Mouse (Mus musculus) neural tube, embryonic 15.5 days (tissue): ENCODE results near the gene Rcn1. TPM values are rescaled to one million over a fixed set of nuclear protein-coding genes. Genes with fewer than 3 reads are reported as not detected.
A peak's percentile ranks its signal among the peaks of the same experiment; 100 is the strongest.

Source experiments
- ATAC-seq: fragments of 200-750 bp; cut with Nextera tagmentation; 2 replicates; pipeline ENCODE4 v1.8.0; 2017; ENCODE audit warnings: mild to moderate bottlenecking, moderate TSS enrichment, moderate library complexity; ENCODE audit not compliant: low FRiP score
- H3K27ac ChIP-seq: fragments of 300-500 bp; sonication (generic); replicated peaks from 2 replicates; pipeline ENCODE4 v1.5.1; 2015; ENCODE audit warnings: mild to moderate bottlenecking, inconsistent platforms
- H3K27me3 ChIP-seq: fragments of 300-500 bp; sonication (generic); replicated peaks from 2 replicates; pipeline ENCODE4 v1.6.1; 2015; ENCODE audit warnings: inconsistent platforms
- H3K36me3 ChIP-seq: fragments of 300-500 bp; sonication (generic); 2 replicates; pipeline ENCODE4 v1.6.1; 2015; ENCODE audit warnings: inconsistent platforms
- H3K4me1 ChIP-seq: fragments of 300-500 bp; sonication (generic); 2 replicates; pipeline ENCODE4 v1.6.1; 2015; ENCODE audit warnings: inconsistent platforms
- H3K4me2 ChIP-seq: fragments of 300-500 bp; sonication (generic); 2 replicates; pipeline ENCODE4 v1.6.1; 2015; ENCODE audit warnings: inconsistent platforms, mild to moderate bottlenecking, moderate library complexity
- H3K4me3 ChIP-seq: fragments of 300-500 bp; sonication (generic); replicated peaks from 2 replicates; pipeline ENCODE4 v1.5.1; 2015; ENCODE audit warnings: mild to moderate bottlenecking, inconsistent platforms
- H3K9ac ChIP-seq: fragments of 300-500 bp; sonication (generic); replicated peaks from 2 replicates; pipeline ENCODE4 v1.6.1; 2015; ENCODE audit warnings: mild to moderate bottlenecking, inconsistent platforms
- H3K9me3 ChIP-seq: fragments of 300-500 bp; sonication (generic); replicated peaks from 2 replicates; pipeline ENCODE4 v1.6.1; 2016; ENCODE audit warnings: inconsistent platforms
- WGBS: fragments of 180-500 bp; shearing (Covaris S2); methylation state at CpG from one replicate; pipeline ENCODE4 v1.1.7; 2015; ENCODE audit warnings: mixed read lengths; 5-methylcytosine and 5-hydroxymethylcytosine counted together
- polyA plus RNA-seq: library from polyadenylated mRNA; unstranded; fragments of >200 nt; fragmentation: Nextera tagmentation; extraction: Ambion mirVana; gene quantifications from 2 replicates; pipeline ENCODE4 v1.2.1, GENCODE M21; 2015

The Rcn1 gene
- polyA plus RNA-seq, 1 experiment from 2014 or later = 73.5 TPM

DNA sequence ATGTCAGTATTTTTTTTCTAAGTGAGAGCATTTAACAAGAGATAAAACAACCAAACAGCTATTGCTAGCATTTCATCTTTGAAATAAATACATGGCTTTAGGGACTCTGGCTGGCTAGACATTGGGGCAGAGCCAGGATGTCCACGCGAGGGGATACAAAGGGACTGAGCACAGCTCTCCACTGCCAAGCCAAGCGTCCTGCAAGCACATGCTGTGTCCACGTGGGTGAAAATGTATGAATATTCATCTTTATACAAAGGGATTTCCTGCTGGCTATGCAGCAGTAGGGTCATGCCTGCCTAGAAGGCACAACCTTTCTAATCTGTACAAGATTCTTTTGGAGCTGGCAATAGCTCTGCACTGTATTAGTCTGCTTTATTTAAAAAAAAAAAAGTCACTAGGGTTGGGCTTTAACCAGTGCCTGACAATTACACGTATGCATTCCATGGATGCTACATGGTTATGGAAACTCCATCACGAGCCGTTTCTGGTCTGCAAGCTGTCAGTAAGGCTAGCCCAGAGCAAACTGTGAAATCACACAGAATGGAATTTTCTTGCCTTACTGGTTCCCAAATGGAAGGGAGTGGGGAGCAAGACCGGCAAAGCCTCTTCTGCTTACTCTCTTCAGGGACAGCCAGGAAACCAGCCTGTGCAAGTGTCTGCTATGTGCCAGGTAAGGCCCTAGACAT lies 17.7 kb upstream of the Rcn1 start:
- H3K36me3 ChIP-seq = no peaks in the 10 kb centered on the region
- 0 out of 2 replicates have a peak, but pooled peaks have one; percentile 42 for ATAC-seq
- 34% methylated on average over 8 of the region's 8 CpGs for whole genome bisulfite sequencing
- H3K4me2 ChIP-seq = no peak overlapping the region
- H3K9ac ChIP-seq = no peak overlapping the region
- H3K27me3 ChIP-seq = no peaks in the 10 kb centered on the region
- no peak overlapping the region for H3K4me3 ChIP-seq
- H3K4me1 ChIP-seq = peaks cover 14% of the 10 kb centered on the region
- no peaks in the 10 kb centered on the region for H3K9me3 ChIP-seq
- H3K27ac ChIP-seq = no peak overlapping the region

DNA sequence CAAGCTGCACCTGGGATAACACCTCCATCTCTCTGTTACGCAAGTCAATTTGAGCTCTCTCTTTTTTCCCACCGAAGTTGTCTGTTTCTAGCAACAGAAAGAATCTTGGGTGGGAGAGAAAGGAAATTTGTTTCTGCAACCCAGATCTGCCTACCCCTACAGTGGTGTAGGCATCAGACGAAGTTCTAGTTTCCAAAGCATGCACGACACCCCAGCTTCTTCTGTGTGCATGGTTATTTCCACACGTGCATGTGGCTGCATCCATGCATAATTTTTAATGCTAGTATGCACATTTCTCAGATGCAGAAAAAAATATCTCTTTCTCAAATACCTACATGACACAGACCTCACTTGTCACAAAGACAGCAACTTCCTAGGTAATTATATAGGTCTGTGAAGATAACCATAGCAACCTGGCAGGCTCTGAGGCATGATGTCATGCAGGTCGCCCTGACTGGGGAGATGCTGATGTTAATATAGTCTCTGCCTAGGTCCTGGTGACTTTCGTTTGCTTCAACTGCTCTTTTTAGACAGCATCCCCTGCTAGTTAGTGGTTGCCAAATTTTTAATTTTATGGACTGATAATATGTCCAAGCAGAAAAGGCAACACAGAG lies 17.0 kb upstream of the Rcn1 start:
- no peaks in the 10 kb centered on the region for H3K27me3 ChIP-seq
- H3K27ac ChIP-seq = no peak overlapping the region
- H3K36me3 ChIP-seq = no peaks in the 10 kb centered on the region
- no peak overlapping the region for H3K4me2 ChIP-seq
- peak; percentile 55; the same call in 1 of the 2 replicates for ATAC-seq
- WGBS = 67% methylated on average over 7 of the region's 7 CpGs
- H3K9ac ChIP-seq = no peak overlapping the region
- no peak overlapping the region for H3K4me3 ChIP-seq
- no peaks in the 10 kb centered on the region for H3K9me3 ChIP-seq
- peaks cover 14% of the 10 kb centered on the region for H3K4me1 ChIP-seq

DNA sequence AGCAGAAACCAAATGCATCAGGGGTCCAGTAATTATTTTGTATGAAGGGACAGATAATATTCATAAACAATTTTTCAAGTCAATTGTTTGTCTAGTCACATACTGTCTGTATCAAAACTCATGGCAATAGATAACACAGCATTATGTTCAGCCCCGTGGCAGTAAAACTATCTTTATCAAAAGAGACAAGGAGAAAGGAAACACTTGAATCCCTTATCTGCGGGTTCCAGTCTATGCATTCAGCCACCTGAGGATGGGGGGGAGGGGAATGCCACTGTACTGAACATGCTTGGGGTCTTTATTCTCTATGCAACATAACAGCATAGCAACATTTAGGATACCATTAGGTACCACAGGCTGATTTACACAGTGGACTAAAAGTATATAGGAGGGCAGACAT lies 15.2 kb upstream of the Rcn1 start:
- 75% methylated on average over 2 of the region's 2 CpGs for WGBS
- no peak for ATAC-seq

DNA sequence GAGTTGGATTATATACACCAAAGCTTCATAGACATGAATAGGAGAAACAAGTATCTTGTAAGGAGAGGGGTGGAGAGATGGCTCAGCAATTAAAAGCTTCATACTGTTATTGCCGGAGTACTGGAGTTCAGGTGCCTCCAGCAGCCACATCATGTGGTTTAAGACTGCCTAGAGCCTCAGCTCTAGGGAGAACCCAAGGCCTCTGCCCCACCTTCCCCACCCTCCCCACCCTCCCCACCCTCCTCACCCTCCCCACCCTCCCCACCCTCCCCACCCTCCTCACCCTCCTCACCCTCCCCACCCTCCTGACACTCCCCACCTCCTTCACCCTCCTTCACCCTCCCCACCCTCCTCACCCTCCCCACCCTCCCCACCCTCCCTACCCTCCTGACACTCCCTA lies 10.1 kb upstream of the Rcn1 start:
- Histone ChIP-seq H3K4me2 (no peak overlapping the region), H3K4me1 (no peaks in the 10 kb centered on the region), H3K9ac (no peak overlapping the region), H3K27me3 (no peaks in the 10 kb centered on the region), H3K4me3 (no peak overlapping the region), H3K9me3 (no peaks in the 10 kb centered on the region), H3K27ac (no peak overlapping the region), H3K36me3 (no peaks in the 10 kb centered on the region)
- WGBS = 88% methylated on average over 1 of the region's 1 CpGs
- ATAC-seq = no peak

More for the DNA sequence above, 15.2 kb upstream of the Rcn1 start:
- Histone ChIP-seq H3K4me1 (peaks cover 14% of the 10 kb centered on the region), H3K36me3 (no peaks in the 10 kb centered on the region), H3K27me3 (no peaks in the 10 kb centered on the region), H3K9me3 (no peaks in the 10 kb centered on the region), H3K4me2 (no peak overlapping the region), H3K4me3 (no peak overlapping the region), H3K9ac (no peak overlapping the region), H3K27ac (no peak overlapping the region)

DNA sequence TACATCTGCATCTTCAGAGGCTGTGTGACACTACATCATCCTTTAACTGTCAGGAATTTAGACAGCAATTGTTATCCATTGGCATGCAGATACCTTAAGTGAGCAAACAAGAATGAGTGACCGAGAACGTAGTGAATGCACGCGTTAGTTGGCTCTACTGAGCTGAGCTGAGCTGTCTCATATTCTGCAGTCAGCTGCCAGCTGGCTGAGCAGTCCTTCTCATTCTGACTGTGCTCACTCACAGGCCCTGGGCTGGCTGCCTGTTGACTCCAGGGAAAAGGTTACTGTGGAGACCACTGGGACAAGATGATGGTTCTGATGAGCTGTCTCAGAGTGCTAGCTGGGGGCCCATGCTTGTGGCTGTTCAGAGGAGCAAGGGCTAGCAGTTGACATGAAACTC lies 9.4 kb upstream of the Rcn1 start:
- no peak overlapping the region for H3K4me2 ChIP-seq
- H3K4me3 ChIP-seq = no peak overlapping the region
- no peak overlapping the region for H3K9ac ChIP-seq
- no peaks in the 10 kb centered on the region for H3K9me3 ChIP-seq
- no peaks in the 10 kb centered on the region for H3K27me3 ChIP-seq
- H3K4me1 ChIP-seq = no peaks in the 10 kb centered on the region
- no peaks in the 10 kb centered on the region for H3K36me3 ChIP-seq
- ATAC-seq = no peak
- WGBS = 71% methylated on average over 4 of the region's 4 CpGs
- H3K27ac ChIP-seq = no peak overlapping the region

DNA sequence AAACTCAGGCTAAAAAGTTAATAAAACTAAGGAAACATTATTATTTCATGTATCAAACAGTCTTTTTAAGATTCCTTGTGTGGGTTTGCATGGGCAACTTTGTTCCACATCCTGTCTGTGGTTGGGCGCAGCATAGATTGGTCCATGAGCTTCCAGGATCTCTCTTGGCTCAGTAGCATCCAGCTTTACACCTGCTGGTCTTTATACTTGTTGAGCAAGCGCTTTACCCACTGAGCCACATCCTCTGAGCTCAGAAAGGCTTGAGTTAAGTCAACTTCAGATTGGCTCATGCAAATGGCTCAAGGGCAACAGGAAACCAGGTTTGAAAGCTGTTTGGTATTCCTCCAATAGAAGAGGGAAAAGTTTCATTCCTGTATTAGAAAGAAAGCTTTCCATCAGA lies 3.1 kb upstream of the Rcn1 start:
- Histone ChIP-seq H3K36me3 (no peaks in the 10 kb centered on the region), H3K27me3 (0 out of 2 replicates have a peak, but pooled peaks cover 4% of the 10 kb centered on the region), H3K9me3 (no peaks in the 10 kb centered on the region), H3K9ac (no peak overlapping the region), H3K4me3 (no peak overlapping the region), H3K27ac (no peak overlapping the region), H3K4me1 (peaks cover 22% of the 10 kb centered on the region), H3K4me2 (no peak overlapping the region)
- ATAC-seq = no peak
- WGBS = 92% methylated on average over 2 of the region's 2 CpGs

DNA sequence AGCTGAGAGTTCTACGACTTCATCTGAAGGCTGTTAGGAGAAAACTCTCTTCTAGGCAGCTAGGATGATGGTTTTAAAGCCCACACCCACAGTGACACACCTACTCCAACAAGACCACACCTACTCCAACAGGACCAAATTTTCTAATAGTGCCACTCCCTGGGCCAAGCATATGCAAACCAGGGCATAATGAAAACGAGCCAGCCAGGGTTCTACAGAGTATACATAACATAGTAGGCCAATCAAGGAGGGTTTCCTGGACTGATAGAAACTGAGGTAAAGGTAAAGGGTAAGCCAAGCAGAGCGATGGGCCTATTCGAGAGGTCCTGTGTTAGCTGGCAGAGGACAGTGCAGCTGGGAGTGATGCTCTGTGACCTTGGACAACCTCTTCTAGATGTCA lies 1.4 kb upstream of the Rcn1 start:
- WGBS = 94% methylated on average over 4 of the region's 4 CpGs
- no peak overlapping the region for H3K4me2 ChIP-seq
- no peak overlapping the region for H3K4me3 ChIP-seq
- no peak overlapping the region for H3K9ac ChIP-seq
- 0 out of 2 replicates have a peak, but pooled peaks cover 4% of the 10 kb centered on the region for H3K27me3 ChIP-seq
- no peak overlapping the region for H3K27ac ChIP-seq
- ATAC-seq = no peak
- no peaks in the 10 kb centered on the region for H3K36me3 ChIP-seq
- H3K4me1 ChIP-seq = peaks cover 22% of the 10 kb centered on the region
- no peaks in the 10 kb centered on the region for H3K9me3 ChIP-seq

DNA sequence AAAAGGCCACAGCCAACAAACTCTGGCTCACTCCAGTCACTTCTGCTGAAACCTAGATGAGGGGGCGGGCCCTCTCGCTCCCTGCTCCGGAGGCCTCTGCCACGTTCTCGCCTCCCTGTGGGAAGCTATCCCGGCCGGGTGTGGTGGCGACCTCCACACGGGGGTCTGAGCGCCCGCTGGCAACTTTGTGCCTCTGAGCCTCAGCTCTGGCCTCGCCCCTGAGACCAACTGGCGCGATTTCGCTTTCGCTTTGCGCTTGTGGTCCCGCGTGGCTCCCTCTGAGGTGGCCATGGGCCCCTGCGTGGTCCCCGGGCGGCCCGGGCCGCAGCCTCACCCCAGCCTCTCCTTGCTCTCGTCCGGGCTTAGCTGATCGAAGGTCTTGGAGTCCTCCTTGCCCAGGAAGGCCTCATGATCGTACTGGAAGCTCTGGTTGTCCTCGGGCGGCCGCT lies 459 bp downstream of the Rcn1 start:
- H3K36me3 ChIP-seq = no peaks in the 10 kb centered on the region
- WGBS = under 1% methylated on average over 31 of the region's 31 CpGs

DNA sequence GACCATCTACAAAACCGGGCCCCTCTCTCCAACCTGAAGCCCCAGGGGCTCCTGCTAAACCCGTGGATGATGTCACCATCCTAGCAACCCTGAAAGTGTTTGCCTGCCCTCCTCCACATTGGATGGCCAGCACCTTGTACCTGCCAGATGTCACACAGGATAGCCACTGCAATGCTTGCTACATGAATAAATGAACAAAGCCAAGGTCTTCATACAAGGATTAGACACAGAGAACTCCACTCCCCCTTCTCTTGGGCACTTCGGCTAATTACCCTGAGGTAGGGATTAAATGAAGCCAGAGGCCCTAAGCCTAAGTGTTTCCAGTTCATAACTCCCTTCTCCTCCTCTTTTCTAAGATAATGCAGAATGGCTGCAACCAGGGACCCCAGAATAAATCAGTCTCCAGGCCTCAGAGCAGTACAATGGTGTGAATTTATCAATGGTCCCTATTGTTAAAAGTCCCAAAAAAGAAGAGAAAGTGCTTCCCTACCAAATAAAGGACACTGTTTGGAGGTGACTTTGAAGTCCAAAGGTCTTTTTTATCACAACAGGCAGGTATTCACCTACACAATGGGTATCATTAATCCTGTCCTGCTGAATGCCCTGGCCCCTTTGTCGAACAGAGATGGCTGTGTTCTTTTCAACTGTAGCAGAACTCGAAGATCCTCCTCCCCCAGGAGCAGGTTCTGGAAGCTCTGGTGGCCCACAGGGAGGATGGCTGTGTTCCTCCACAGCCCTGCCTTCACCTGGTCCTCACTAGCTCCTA lies 1.5 kb downstream of the Rcn1 start:
- 22% methylated on average over 5 of the region's 5 CpGs for WGBS
- H3K27me3 ChIP-seq = 0 out of 2 replicates have a peak, but pooled peaks cover 4% of the 10 kb centered on the region
- H3K9me3 ChIP-seq = no peaks in the 10 kb centered on the region
- H3K36me3 ChIP-seq = no peaks in the 10 kb centered on the region
- H3K4me3 ChIP-seq = peak overlapping the region; percentile 57
- H3K4me1 ChIP-seq = peaks cover 22% of the 10 kb centered on the region
- no peak overlapping the region for H3K27ac ChIP-seq
- ATAC-seq = no peak
- peak overlapping the region; percentile 98 for H3K4me2 ChIP-seq
- H3K9ac ChIP-seq = peak overlapping the region; percentile 66

More for the DNA sequence above, 459 bp downstream of the Rcn1 start:
- peak overlapping the region; percentile 81 for H3K27ac ChIP-seq
- peaks cover 22% of the 10 kb centered on the region for H3K4me1 ChIP-seq
- peak overlapping the region; percentile 98 for H3K4me2 ChIP-seq
- peak overlapping the region; percentile 66 for H3K9ac ChIP-seq
- 0 out of 2 replicates have a peak, but pooled peaks cover 4% of the 10 kb centered on the region for H3K27me3 ChIP-seq
- H3K9me3 ChIP-seq = no peaks in the 10 kb centered on the region
- H3K4me3 ChIP-seq = peak overlapping the region; percentile 57
- ATAC-seq = peak; percentile 70

DNA sequence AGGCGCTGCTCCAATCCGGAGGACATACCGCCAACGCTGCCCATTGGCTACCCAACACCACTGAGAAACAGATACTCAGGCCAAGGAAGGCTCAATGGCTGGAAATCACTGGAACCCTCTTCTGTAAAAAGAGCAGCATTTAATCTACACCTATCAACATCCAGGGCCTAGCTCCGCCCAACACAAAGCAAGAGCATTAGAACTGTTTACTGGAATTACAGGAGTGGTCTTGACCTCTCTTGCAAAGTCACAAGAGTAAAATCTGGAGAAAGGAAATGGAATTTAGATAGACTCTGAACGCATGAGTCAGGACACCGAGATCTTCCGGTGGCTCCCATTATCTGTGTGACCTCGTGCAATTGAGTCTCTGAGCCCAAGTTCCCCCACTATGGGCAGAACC lies 3.1 kb downstream of the Rcn1 start:
- H3K36me3 ChIP-seq = no peaks in the 10 kb centered on the region
- no peaks in the 10 kb centered on the region for H3K9me3 ChIP-seq
- H3K4me3 ChIP-seq = no peak overlapping the region
- 95% methylated on average over 9 of the region's 9 CpGs for WGBS
- H3K9ac ChIP-seq = no peak overlapping the region
- no peak overlapping the region for H3K27ac ChIP-seq
- no peak for ATAC-seq
- H3K4me1 ChIP-seq = peaks cover 22% of the 10 kb centered on the region
- H3K4me2 ChIP-seq = no peak overlapping the region
- 0 out of 2 replicates have a peak, but pooled peaks cover 4% of the 10 kb centered on the region for H3K27me3 ChIP-seq

DNA sequence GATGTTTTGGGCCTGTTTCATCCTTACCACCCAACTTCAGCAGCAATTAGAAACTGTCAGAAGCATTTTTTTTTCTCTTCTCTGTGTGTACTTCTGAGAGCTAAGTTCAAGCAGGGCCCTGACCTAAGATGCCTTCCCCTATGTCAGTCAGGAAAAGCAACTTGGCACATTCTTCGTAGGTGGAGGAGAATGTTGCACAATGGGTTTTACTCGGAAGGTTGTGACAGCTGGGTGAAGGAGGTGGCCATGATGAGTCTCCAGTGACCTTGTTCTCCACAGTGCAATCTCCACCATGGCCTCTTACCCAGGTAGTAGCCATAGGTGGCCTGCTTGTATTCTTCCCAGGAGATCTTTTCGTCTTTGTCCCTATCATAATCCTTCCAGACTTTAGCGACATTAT lies 4.7 kb downstream of the Rcn1 start:
- no peak for ATAC-seq
- Histone ChIP-seq H3K27me3 (0 out of 2 replicates have a peak, but pooled peaks cover 4% of the 10 kb centered on the region), H3K4me2 (no peak overlapping the region), H3K27ac (no peak overlapping the region), H3K4me1 (peaks cover 17% of the 10 kb centered on the region), H3K9me3 (no peaks in the 10 kb centered on the region), H3K9ac (no peak overlapping the region), H3K36me3 (no peaks in the 10 kb centered on the region), H3K4me3 (no peak overlapping the region)
- WGBS = 97% methylated on average over 4 of the region's 4 CpGs
